Mouse (Mus musculus): ENCODE measurements at regions not wholly inside any gene's neighbourhood (a gene's known extent, or its start where the extent isn't known, plus 50 kb on each side); places are given as distances from the start of the nearest gene placed in this dataset.
"Not testable (repeated sequence)": the region's sequence is repeated elsewhere in the genome, so short reads cannot be mapped to it uniquely, and the experiment has no call there.

DNA sequence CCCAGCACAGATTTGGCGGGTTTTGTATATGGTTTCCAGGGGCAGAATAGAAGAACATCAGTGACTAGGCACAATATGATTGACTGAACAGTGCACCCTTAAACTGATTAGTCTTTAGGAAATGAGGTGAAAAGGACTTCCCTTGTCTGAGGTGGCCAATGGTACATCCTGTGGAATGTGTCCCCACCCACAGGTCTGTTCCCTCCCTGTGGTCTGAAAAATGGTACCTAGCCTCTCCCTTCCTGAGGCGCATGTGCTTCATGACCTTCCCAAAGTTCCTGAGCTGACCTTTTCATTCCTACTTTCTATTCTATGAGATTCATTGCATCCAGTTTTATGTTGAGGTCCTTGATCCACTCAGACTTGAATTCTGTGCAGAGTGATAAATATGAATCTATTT lies 76.0 kb downstream of the Zfp97 start:
- ATAC-seq (replicated peaks; ENCODE audit: insufficient number of reproducible peaks, low FRiP score, low TSS enrichment): not testable (repeated sequence)

GRCm38 (mm10) chr17:17229069-17229468 lies 107.9 kb downstream of the Zfp97 start:
- 29% methylated on average over 2 of the region's 2 CpGs for WGBS (ENCODE audit: insufficient replicate concordance)
- Histone ChIP-seq H3K4me2 (no peak overlapping the region), H3K36me3 (ENCODE audit: control insufficient read depth, insufficient read depth, low read length) (no peaks in the 10 kb centered on the region), H3K4me1 (ENCODE audit: control insufficient read depth, insufficient read depth, low read length) (no peaks in the 10 kb centered on the region), H3K4me3 (ENCODE audit: low read depth, low read length) (no peak overlapping the region), H3K9me3 (replicated peaks; ENCODE audit: control insufficient read depth, low read length) (no peaks in the 10 kb centered on the region), H3K27me3 (ENCODE audit: control insufficient read depth, insufficient read depth, low read length) (no peaks in the 10 kb centered on the region), H3K9ac (ENCODE audit: low read depth, low read length) (no peak overlapping the region), H3K27ac (ENCODE audit: low read depth, low read length) (no peak overlapping the region)
- no peak for ATAC-seq (replicated peaks; ENCODE audit: insufficient number of reproducible peaks, low FRiP score, low TSS enrichment)

More for the DNA sequence above, 76.0 kb downstream of the Zfp97 start:
- peaks cover 10% of the 10 kb centered on the region for H3K9me3 ChIP-seq (replicated peaks; ENCODE audit: control insufficient read depth, low read length)
- not testable (repeated sequence) for H3K4me1 ChIP-seq (ENCODE audit: control insufficient read depth, insufficient read depth, low read length); H3K36me3 ChIP-seq (ENCODE audit: control insufficient read depth, insufficient read depth, low read length); H3K9ac ChIP-seq (ENCODE audit: low read depth, low read length); H3K27me3 ChIP-seq (ENCODE audit: control insufficient read depth, insufficient read depth, low read length); H3K4me2 ChIP-seq; H3K27ac ChIP-seq (ENCODE audit: low read depth, low read length); H3K4me3 ChIP-seq (ENCODE audit: low read depth, low read length)
- 89% methylated on average over 2 of the region's 2 CpGs for WGBS (ENCODE audit: insufficient replicate concordance)

- H3K9ac ChIP-seq (ENCODE audit: low read depth, low read length): peak overlapping the region; percentile 68
- H3K9me3 ChIP-seq (replicated peaks; ENCODE audit: control insufficient read depth, low read length); H3K36me3 ChIP-seq (ENCODE audit: control insufficient read depth, insufficient read depth, low read length); H3K27me3 ChIP-seq (ENCODE audit: control insufficient read depth, insufficient read depth, low read length); H3K4me1 ChIP-seq (ENCODE audit: control insufficient read depth, insufficient read depth, low read length): not testable (repeated sequence)
- H3K27ac ChIP-seq (ENCODE audit: low read depth, low read length): peak overlapping the region; percentile 41; the same call in 1 of the 2 replicates
- peak; percentile 99 for ATAC-seq (replicated peaks; ENCODE audit: insufficient number of reproducible peaks, low FRiP score, low TSS enrichment)
- WGBS (ENCODE audit: insufficient replicate concordance): under 1% methylated on average over 18 of the region's 22 CpGs
- peak overlapping the region; percentile 55 for H3K4me3 ChIP-seq (ENCODE audit: low read depth, low read length)
- H3K4me2 ChIP-seq: peak overlapping the region; percentile 69
These were observed 113.3 kb downstream of the Zfp97 start for GRCm38 (mm10) chr17:17234329-17235185.

GRCm38 (mm10) chr17:17235186-17235482 lies 113.9 kb downstream of the Zfp97 start:
- not testable (repeated sequence) for H3K9me3 ChIP-seq (replicated peaks; ENCODE audit: control insufficient read depth, low read length); H3K4me1 ChIP-seq (ENCODE audit: control insufficient read depth, insufficient read depth, low read length); H3K27me3 ChIP-seq (ENCODE audit: control insufficient read depth, insufficient read depth, low read length); H3K36me3 ChIP-seq (ENCODE audit: control insufficient read depth, insufficient read depth, low read length); ATAC-seq (replicated peaks; ENCODE audit: insufficient number of reproducible peaks, low FRiP score, low TSS enrichment)
- Histone ChIP-seq H3K27ac (ENCODE audit: low read depth, low read length) (0 out of 2 replicates have a peak overlapping the region, but pooled peaks have one; percentile 41), H3K9ac (ENCODE audit: low read depth, low read length) (peak overlapping the region; percentile 68), H3K4me3 (ENCODE audit: low read depth, low read length) (peak overlapping the region; percentile 55), H3K4me2 (peak overlapping the region; percentile 69)
- WGBS (ENCODE audit: insufficient replicate concordance): under 1% methylated on average over 5 of the region's 5 CpGs

Data from heart, embryonic 11.5 days (tissue).